In the genomic region with DNA sequence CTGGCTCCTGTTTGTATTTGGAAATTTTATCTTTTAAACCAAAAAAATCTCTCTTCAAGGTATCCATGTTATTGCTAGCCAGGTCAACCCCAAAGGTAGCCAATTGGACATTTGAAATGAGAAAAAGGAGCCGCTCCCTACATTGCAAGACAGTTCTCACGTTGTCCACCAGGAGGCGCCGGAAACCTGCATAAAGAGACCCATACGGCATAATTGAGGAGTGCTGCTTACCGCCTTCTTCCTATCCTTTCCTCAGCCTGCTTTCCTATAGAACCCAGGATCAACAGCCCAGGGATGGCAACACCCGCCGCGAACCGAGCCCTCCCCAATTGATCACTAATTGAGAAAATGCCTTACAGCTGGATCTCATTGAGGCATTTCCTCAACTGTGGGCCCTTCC, we compare ENCODE assay signal across 9 mouse cellular contexts. TPM values are rescaled to one million over a fixed set of nuclear protein-coding genes. Genes with fewer than 3 reads are reported as not detected.
DNase-seq lines count a peak whose midpoint lies in the region; ATAC-seq and TF ChIP-seq lines count a peak whose summit lies in the region.
"Had no signal": no experiment of that assay in that cellular context is flagged by ENCODE, and none has a peak within 500 bp of the region (broad histone marks: within the 10 kb centered on the region; RNA-seq: fewer than 3 reads in every experiment).

No protein-coding gene starts in this region.

- H3K4me3 ChIP-seq in C2C12 (ENCODE audit: insufficient read depth, poor library complexity, severe bottlenecking), result no peak overlapping the region
- H3K4me3 ChIP-seq in gastrocnemius, adult 2 months, result no peak overlapping the region
- no peak overlapping the region for H3K4me3 ChIP-seq in intestine, embryonic 16.5 days (ENCODE audit: low read length)
- H3K4me3 ChIP-seq in limb, embryonic 10.5 days, result no peak overlapping the region
- H3K4me3 ChIP-seq in neural tube, embryonic 11.5 days (ENCODE audit: low read depth, low read length), result no peak overlapping the region

- no peak overlapping the region for H3ac ChIP-seq in C2C12 (ENCODE audit: control insufficient read depth, insufficient read length, low read depth)

- H3K79me3 ChIP-seq in C2C12 (ENCODE audit: low read depth), result no peaks in the 10 kb centered on the region

- H3K4me1 ChIP-seq in intestine, embryonic 16.5 days (ENCODE audit: control insufficient read depth, insufficient read depth, low read length), result peaks cover 13% of the 10 kb centered on the region; the same call in 1 of the 2 replicates
- H3K4me1 ChIP-seq in limb, embryonic 10.5 days, result peaks cover 22% of the 10 kb centered on the region
- peaks cover 4% of the 10 kb centered on the region; the same call in 1 of the 2 replicates for H3K4me1 ChIP-seq in neural tube, embryonic 11.5 days (ENCODE audit: control insufficient read depth, insufficient read depth, low read length)

- H3K27me3 ChIP-seq in C2C12 (ENCODE audit: control insufficient read depth, insufficient read depth, insufficient read length), result no peaks in the 10 kb centered on the region
- no peaks in the 10 kb centered on the region for H3K27me3 ChIP-seq in intestine, embryonic 16.5 days (replicated peaks; ENCODE audit: control insufficient read depth, insufficient read depth, low read length)
- H3K27me3 ChIP-seq in limb, embryonic 10.5 days (ENCODE audit: low read depth, poor library complexity, severe bottlenecking), result no peaks in the 10 kb centered on the region
- peaks cover 3% of the 10 kb centered on the region; the same call in 1 of the 2 replicates for H3K27me3 ChIP-seq in neural tube, embryonic 11.5 days (ENCODE audit: control insufficient read depth, insufficient read depth, low read length)

- H3K36me3 ChIP-seq in C2C12 (ENCODE audit: control insufficient read depth, insufficient read depth), result no peaks in the 10 kb centered on the region
- no peaks in the 10 kb centered on the region for H3K36me3 ChIP-seq in intestine, embryonic 16.5 days (ENCODE audit: control insufficient read depth, insufficient read depth, low read length)
- H3K36me3 ChIP-seq in limb, embryonic 10.5 days, result no peaks in the 10 kb centered on the region
- no peaks in the 10 kb centered on the region for H3K36me3 ChIP-seq in neural tube, embryonic 11.5 days (ENCODE audit: control insufficient read depth, insufficient read depth, low read length)

- under 1% methylated on average over 10 of the region's 10 CpGs for WGBS in intestine, embryonic 16.5 days
- 0% methylated on average over 10 of the region's 10 CpGs for WGBS in limb, embryonic 10.5 days
- WGBS in neural tube, embryonic 11.5 days, result under 1% methylated on average over 10 of the region's 10 CpGs

- no peak overlapping the region for H3K27ac ChIP-seq in gastrocnemius, adult 2 months
- no peak overlapping the region for H3K27ac ChIP-seq in intestine, embryonic 16.5 days (ENCODE audit: low read length)
- no peak overlapping the region for H3K27ac ChIP-seq in limb, embryonic 10.5 days
- no peak overlapping the region for H3K27ac ChIP-seq in neural tube, embryonic 11.5 days (ENCODE audit: low read depth, low read length)

- no peak overlapping the region for H3K9ac ChIP-seq in intestine, embryonic 16.5 days (ENCODE audit: low read depth, low read length)
- H3K9ac ChIP-seq in neural tube, embryonic 11.5 days (ENCODE audit: low read length), result no peak overlapping the region

- TF ChIP-seq CTCF in C2C12 (IDR thresholded peaks at IDR 0.05; ENCODE audit: control insufficient read depth, insufficient read depth, insufficient read length), result peak; percentile 91
- peak; percentile 96 for TF ChIP-seq CTCF in gastrocnemius, adult 2 months (IDR thresholded peaks at IDR 0.05)

- peak; percentile 82 to 95 for DNase-seq in adrenal gland, adult (ENCODE audit: inconsistent age in 2 of 2, low spot score in 1 of 2)
- DNase-seq in gastrocnemius, adult 2 months, result peak; percentile 85
- peak; percentile 94 for DNase-seq in limb, embryonic 10.5 days (ENCODE audit: low spot score)
- peak; percentile 87 for DNase-seq in neural tube, embryonic 11.5 days (ENCODE audit: low spot score)
- peak; percentile 27 to 43 for DNase-seq in thymus, adult 18-20 months

- H3K9me3 ChIP-seq in intestine, embryonic 16.5 days (ENCODE audit: control insufficient read depth, low read length), result no peaks in the 10 kb centered on the region
- H3K9me3 ChIP-seq in limb, embryonic 10.5 days (replicated peaks), result no peaks in the 10 kb centered on the region
- no peaks in the 10 kb centered on the region for H3K9me3 ChIP-seq in neural tube, embryonic 11.5 days (ENCODE audit: control insufficient read depth, low read length)

- H3K79me2 ChIP-seq in C2C12 (ENCODE audit: control insufficient read depth, insufficient read depth), result no peaks in the 10 kb centered on the region

- ATAC-seq in common myeloid progenitor, adult 5-6 weeks (replicated peaks; ENCODE audit: low read depth, poor library complexity, severe bottlenecking), result 0 out of 2 replicates have a peak, but pooled peaks have one; percentile 26
- ATAC-seq in intestine, embryonic 16.5 days, result no peak
- ATAC-seq in neural tube, embryonic 11.5 days (ENCODE audit: insufficient read depth, low FRiP score, low TSS enrichment), result no peak; the same call in 1 of the 2 replicates

- H3K4me2 ChIP-seq in intestine, embryonic 16.5 days (ENCODE audit: low read depth, low read length), result peak overlapping the region; percentile 23; the same call in 1 of the 2 replicates
- no peak overlapping the region for H3K4me2 ChIP-seq in neural tube, embryonic 11.5 days (ENCODE audit: low read depth)

- intact Hi-C loops in gastrocnemius, adult 2 months (cut with DNase I), result loop anchor here (1.0 kb wide), 1 partner anchor 77 kb away; no protein-coding TSS in a partner anchor

TF ChIP-seq in C2C12, 6 proteins besides CTCF, POLR2A, EP300 and RAD21:
- TF ChIP-seq MYOD1 (IDR thresholded peaks at IDR 0.05; ENCODE audit: control insufficient read depth, insufficient read length, low read depth) (no peak), USF1 (IDR thresholded peaks at IDR 0.05; ENCODE audit: low read depth) (no peak), FOSL1 (IDR thresholded peaks at IDR 0.05; ENCODE audit: insufficient read depth, low read length, poor library complexity, severe bottlenecking) (no peak), MAX (IDR thresholded peaks at IDR 0.05) (no peak), MYOG (IDR thresholded peaks at IDR 0.05; ENCODE audit: control insufficient read depth, extremely low read depth, insufficient read length) (no peak), CEBPB (IDR thresholded peaks at IDR 0.05; ENCODE audit: low read depth) (no peak)
TF ChIP-seq in C2C12: peak in this region for 0.

RNA-seq across cellular contexts. Expression of a gene that starts 16.2 kb away (rescaled TPM):
- 0.20 TPM for polyA plus RNA-seq in C2C12 (2012; fragmentation: generic; extraction: Trizol)
- total RNA-seq in common myeloid progenitor, adult 5-6 weeks (2017), result not detected in 2 replicates
- not detected for total RNA-seq in gastrocnemius, adult 2 months (2021)
- 1,017 and 1,065 TPM in 2 replicates for polyA plus RNA-seq in intestine, embryonic 16.5 days (2015; fragmentation: Nextera tagmentation; extraction: Ambion mirVana)
- polyA plus RNA-seq in limb, embryonic 10.5 days (2016; fragmentation: Nextera tagmentation; extraction: Ambion mirVana), result 29.3 and 42.6 TPM in 2 replicates
- polyA plus RNA-seq in neural tube, embryonic 11.5 days (2014; fragmentation: Nextera tagmentation; extraction: Ambion mirVana), result 13.1 and 13.5 TPM in 2 replicates

RNA-seq across cellular contexts. Expression of a gene that starts 34.0 kb away (rescaled TPM):
- polyA plus RNA-seq in C2C12 (2012; fragmentation: generic; extraction: Trizol), result not detected
- not detected in 2 replicates for total RNA-seq in common myeloid progenitor, adult 5-6 weeks (2017)
- not detected for total RNA-seq in gastrocnemius, adult 2 months (2021)
- polyA plus RNA-seq in intestine, embryonic 16.5 days (2015; fragmentation: Nextera tagmentation; extraction: Ambion mirVana), result 0.07 and 0.17 TPM in 2 replicates
- 0.08 TPM in 1 of 2 replicates, not detected in the other for polyA plus RNA-seq in limb, embryonic 10.5 days (2016; fragmentation: Nextera tagmentation; extraction: Ambion mirVana)
- polyA plus RNA-seq in neural tube, embryonic 11.5 days (2014; fragmentation: Nextera tagmentation; extraction: Ambion mirVana), result not detected in 2 replicates
- polyA plus RNA-seq: heart, embryonic 16.5 days had no signal

RNA-seq across cellular contexts. Expression of a gene that starts 39.9 kb away (rescaled TPM):
- 0.04 TPM for polyA plus RNA-seq in C2C12 (2012; fragmentation: generic; extraction: Trizol)
- 15.7 and 19.7 TPM in 2 replicates for total RNA-seq in common myeloid progenitor, adult 5-6 weeks (2017)
- under 1 TPM in 1 of 2 experiments, not detected in 1; 0.33 TPM for total RNA-seq in gastrocnemius, adult 2 months (2021)
- polyA plus RNA-seq in intestine, embryonic 16.5 days (2015; fragmentation: Nextera tagmentation; extraction: Ambion mirVana), result 353 and 370 TPM in 2 replicates
- polyA plus RNA-seq in limb, embryonic 10.5 days (2016; fragmentation: Nextera tagmentation; extraction: Ambion mirVana), result 33.4 and 49.5 TPM in 2 replicates
- 8.1 and 10.1 TPM in 2 replicates for polyA plus RNA-seq in neural tube, embryonic 11.5 days (2014; fragmentation: Nextera tagmentation; extraction: Ambion mirVana)

RNA-seq across cellular contexts. Expression of a gene that starts 48.0 kb away (rescaled TPM):
- polyA plus RNA-seq in C2C12 (2012; fragmentation: generic; extraction: Trizol), result 0.07 TPM
- total RNA-seq in common myeloid progenitor, adult 5-6 weeks (2017), result not detected in 2 replicates
- not detected for total RNA-seq in gastrocnemius, adult 2 months (2021)
- polyA plus RNA-seq in intestine, embryonic 16.5 days (2015; fragmentation: Nextera tagmentation; extraction: Ambion mirVana), result 0.06 TPM in 1 of 2 replicates, not detected in the other
- polyA plus RNA-seq in limb, embryonic 10.5 days (2016; fragmentation: Nextera tagmentation; extraction: Ambion mirVana), result not detected in 2 replicates
- polyA plus RNA-seq in neural tube, embryonic 11.5 days (2014; fragmentation: Nextera tagmentation; extraction: Ambion mirVana), result 0.21 TPM in 1 of 2 replicates, not detected in the other

Comparison
In these comparisons a context has a peak if more than half of its experiments do, and no peak if none do; other contexts are left out.
1. DNase-seq: peak in every context shown above with its lines; median percentile 94 in limb, embryonic 10.5 days; 88 in adrenal gland, adult; 87 in neural tube, embryonic 11.5 days; 85 in gastrocnemius, adult 2 months; 35 in thymus, adult 18-20 months.
2. RNA of a gene that starts 16.2 kb away (polyA plus RNA-seq): 1,017 to 1,065 TPM in intestine, embryonic 16.5 days; 29.3 to 42.6 TPM in limb, embryonic 10.5 days, 13.1 to 13.5 TPM in neural tube, embryonic 11.5 days and 0.20 TPM in C2C12 (single experiment); every median in the first group is over 10 times any median in the second.